Mouse (Mus musculus) adrenal gland, postnatal 10 days (tissue): Measurements from ENCODE around the gene Paxbp1. TPM values are rescaled to one million over a fixed set of nuclear protein-coding genes. Genes with fewer than 3 reads are reported as not detected.

ENCODE experiments used
- DNase-seq: peaks from one replicate; pipeline ENCODE4 v3.0.0; 2021; ENCODE audit warnings: mixed read lengths
- total RNA-seq, 2 experiments: library from RNA; stranded (reverse); gene quantifications; 2 replicates each; pipeline ENCODE4 v1.2.3; 2021

Gene Paxbp1
- total RNA-seq, 2 experiments from 2014 or later: 35.3 to 55.6 TPM

GRCm38 (mm10) chr16:90999827-91000226, 44.5 kb downstream of the Paxbp1 start:
- DNase-seq: no peak

GRCm38 (mm10) chr16:90997822-90998221, 46.5 kb downstream of the Paxbp1 start:
- no peak for DNase-seq

GRCm38 (mm10) chr16:90996327-90997243, 47.8 kb downstream of the Paxbp1 start:
- DNase-seq: no peak

- no peak for DNase-seq
Observed at GRCm38 (mm10) chr16:90995498-90995897, 48.8 kb downstream of the Paxbp1 start.

GRCm38 (mm10) chr16:90995023-90995422, 49.3 kb downstream of the Paxbp1 start:
- peak; percentile 13 for DNase-seq

GRCm38 (mm10) chr16:90989162-90989561, 55.2 kb downstream of the Paxbp1 start:
- no peak for DNase-seq

- no peak for DNase-seq
Observed at GRCm38 (mm10) chr16:90988665-90989064, 55.7 kb downstream of the Paxbp1 start.

GRCm38 (mm10) chr16:90988039-90988438, 56.3 kb downstream of the Paxbp1 start:
- DNase-seq: no peak

- DNase-seq: no peak
Observed at GRCm38 (mm10) chr16:90971004-90971403, 73.3 kb downstream of the Paxbp1 start.

GRCm38 (mm10) chr16:90966241-90966640, 78.1 kb downstream of the Paxbp1 start:
- DNase-seq: no peak

- no peak for DNase-seq
Observed at GRCm38 (mm10) chr16:90964302-90964701, 80.0 kb downstream of the Paxbp1 start.

Other genes with a start within 250 kb of the Paxbp1 start
- 10 to 100 TPM; 11.9 to 14.3 TPM for gene Urb1, start 234.1 kb downstream of the Paxbp1 start, total RNA-seq
- 1 to 10 TPM; 4.3 to 4.5 TPM for gene Eva1c, start 217.8 kb downstream of the Paxbp1 start, total RNA-seq
- gene Cfap298, start 109.4 kb downstream of the Paxbp1 start, total RNA-seq: 10 to 100 TPM; 30.6 to 31.6 TPM
- 10 to 100 TPM; 30.1 to 30.2 TPM for gene Synj1, start 33.2 kb downstream of the Paxbp1 start, total RNA-seq
- gene 4932438H23Rik, start 50.6 kb upstream of the Paxbp1 start, total RNA-seq: under 1 TPM; 0.12 to 0.15 TPM
- not detected for gene Olig2, start 180.9 kb upstream of the Paxbp1 start, total RNA-seq
- 1 to 10 TPM in 1 of 2 experiments, under 1 TPM in 1; 0.75 to 1.6 TPM for gene Olig1, start 225.2 kb upstream of the Paxbp1 start, total RNA-seq